Mouse (Mus musculus) liver, adult 2 months (tissue): ENCODE measurements around the gene Fbxl17. TPM values are rescaled to one million over a fixed set of nuclear protein-coding genes. Genes with fewer than 3 reads are reported as not detected.

Experiments
- DNase-seq: peaks from one replicate; pipeline ENCODE4 v3.0.0-alpha.2; 2011; ENCODE audit warnings: low read depth, low spot score; ENCODE audit errors: extremely low read depth
- H3K27ac ChIP-seq: fragments of 200-500 bp; replicated peaks from 2 replicates; pipeline ENCODE4 v1.5.1; 2012; ENCODE audit warnings: low read depth, mild to moderate bottlenecking, control low read depth, inconsistent platforms, low read length; ENCODE audit not compliant: insufficient read depth
- H3K27me3 ChIP-seq: fragments of 200-500 bp; 2 replicates; pipeline ENCODE4 v1.6.1; 2012; ENCODE audit warnings: mild to moderate bottlenecking, moderate library complexity, low read length, inconsistent platforms; ENCODE audit not compliant: control insufficient read depth, insufficient read depth
- H3K36me3 ChIP-seq: fragments of 200-500 bp; 2 replicates; pipeline ENCODE4 v1.6.1; 2012; ENCODE audit warnings: low read length, inconsistent platforms; ENCODE audit not compliant: control insufficient read depth, insufficient read depth
- H3K4me1 ChIP-seq: fragments of 200-500 bp; 2 replicates; pipeline ENCODE4 v1.6.1; 2011; ENCODE audit warnings: low read length; ENCODE audit not compliant: control insufficient read depth, insufficient read depth
- H3K4me3 ChIP-seq: fragments of 200-500 bp; 2 replicates; pipeline ENCODE4 v1.5.1; 2011; ENCODE audit warnings: low read depth, mild to moderate bottlenecking, control low read depth, low read length, moderate library complexity; ENCODE audit not compliant: insufficient read depth
- H3K79me2 ChIP-seq: fragments of 200-500 bp; 2 replicates; pipeline ENCODE4 v1.6.1; 2012; ENCODE audit warnings: inconsistent platforms, mild to moderate bottlenecking, low read length, moderate library complexity; ENCODE audit not compliant: control insufficient read depth, insufficient read depth
- H3K9ac ChIP-seq: fragments of 200-500 bp; 2 replicates; pipeline ENCODE4 v1.6.1; 2012; ENCODE audit warnings: low read depth, mild to moderate bottlenecking, control low read depth, inconsistent platforms, low read length
- CTCF ChIP-seq: fragments of 200-500 bp; IDR thresholded peaks from 2 replicates; pipeline ENCODE4 v1.5.1; 2011; ENCODE audit warnings: low read depth, low read length, control low read depth
- POLR2A ChIP-seq: fragments of 200-500 bp; IDR thresholded peaks from 2 replicates; pipeline ENCODE4 v1.6.1; 2011; ENCODE audit warnings: low read length, control low read depth; ENCODE audit not compliant: insufficient read depth; ENCODE audit errors: extremely low read depth
- WGBS: fragments of 180-500 bp; shearing (Covaris S2); methylation state at CpG from one replicate; pipeline ENCODE4 v1.1.7; 2018; 5-methylcytosine and 5-hydroxymethylcytosine counted together
- polyA plus RNA-seq: library from polyadenylated mRNA; depleted of rRNA; stranded (reverse); fragments of >200 nt; gene quantifications from 2 replicates; pipeline ENCODE4 v1.2.3, GENCODE M21; 2012
- total RNA-seq: library from RNA; depleted of rRNA; stranded (reverse); fragments of >200 nt; gene quantifications from 2 replicates; pipeline ENCODE4 v1.2.3, GENCODE M21; 2014

The Fbxl17 gene
- total and polyA plus RNA-seq, 2 experiments, result 5.4 to 12.2 TPM

- WGBS, result 17% methylated on average over 5 of the region's 5 CpGs
These were observed 318.2 kb downstream of the Fbxl17 start for GRCm38 (mm10) chr17:63181661-63182060.

GRCm38 (mm10) chr17:63180042-63180441 is 319.8 kb downstream of the Fbxl17 start:
- no peak overlapping the region for H3K4me3 ChIP-seq
- no peaks in the 10 kb centered on the region for H3K36me3 ChIP-seq
- peaks cover 10% of the 10 kb centered on the region for H3K4me1 ChIP-seq
- H3K9ac ChIP-seq, result no peak overlapping the region
- WGBS, result 39% methylated on average over 3 of the region's 3 CpGs
- no peak overlapping the region for H3K27ac ChIP-seq
- DNase-seq, result peak; percentile 79
- TF ChIP-seq POLR2A (no peak), CTCF (no peak)
- no peaks in the 10 kb centered on the region; the same call in 1 of the 2 replicates for H3K79me2 ChIP-seq
- no peaks in the 10 kb centered on the region for H3K27me3 ChIP-seq

More at GRCm38 (mm10) chr17:63181661-63182060, 318.2 kb downstream of the Fbxl17 start:
- DNase-seq, result peak; percentile 90
- TF ChIP-seq CTCF, result no peak
- no peak for TF ChIP-seq POLR2A
- Histone ChIP-seq H3K27ac (no peak overlapping the region), H3K36me3 (no peaks in the 10 kb centered on the region), H3K9ac (no peak overlapping the region), H3K79me2 (no peaks in the 10 kb centered on the region; the same call in 1 of the 2 replicates), H3K27me3 (no peaks in the 10 kb centered on the region), H3K4me1 (peaks cover 10% of the 10 kb centered on the region), H3K4me3 (no peak overlapping the region)

GRCm38 (mm10) chr17:63178331-63178730 is 321.5 kb downstream of the Fbxl17 start:
- Histone ChIP-seq H3K9ac (no peak overlapping the region), H3K4me1 (peaks cover 10% of the 10 kb centered on the region), H3K27ac (0 out of 2 replicates have a peak overlapping the region, but pooled peaks have one; percentile 29), H3K79me2 (no peaks in the 10 kb centered on the region; the same call in 1 of the 2 replicates), H3K36me3 (no peaks in the 10 kb centered on the region), H3K27me3 (no peaks in the 10 kb centered on the region), H3K4me3 (no peak overlapping the region)
- peak; percentile 85 for DNase-seq
- TF ChIP-seq POLR2A (no peak), CTCF (no peak)
- WGBS, result 42% methylated on average over 2 of the region's 2 CpGs

- Histone ChIP-seq H3K4me3 (no peak overlapping the region), H3K9ac (no peak overlapping the region), H3K36me3 (no peaks in the 10 kb centered on the region), H3K27me3 (no peaks in the 10 kb centered on the region), H3K79me2 (no peaks in the 10 kb centered on the region; the same call in 1 of the 2 replicates), H3K4me1 (peaks cover 7% of the 10 kb centered on the region; the same call in 1 of the 2 replicates), H3K27ac (no peak overlapping the region)
- DNase-seq, result no peak
- TF ChIP-seq POLR2A (no peak), CTCF (no peak)
- WGBS, result 89% methylated on average over 5 of the region's 5 CpGs
These were observed 323.4 kb downstream of the Fbxl17 start for GRCm38 (mm10) chr17:63176411-63176810.

- Histone ChIP-seq H3K9ac (no peak overlapping the region), H3K27ac (no peak overlapping the region), H3K4me1 (no peaks in the 10 kb centered on the region), H3K27me3 (no peaks in the 10 kb centered on the region), H3K36me3 (no peaks in the 10 kb centered on the region), H3K79me2 (no peaks in the 10 kb centered on the region; the same call in 1 of the 2 replicates), H3K4me3 (no peak overlapping the region)
- no peak for DNase-seq
- WGBS, result 95% methylated on average over 1 of the region's 1 CpGs
- TF ChIP-seq CTCF (no peak), POLR2A (no peak)
These were observed 327.1 kb downstream of the Fbxl17 start for GRCm38 (mm10) chr17:63172697-63173096.

GRCm38 (mm10) chr17:63171890-63172491 is 327.8 kb downstream of the Fbxl17 start:
- Histone ChIP-seq H3K36me3 (no peaks in the 10 kb centered on the region), H3K27me3 (no peaks in the 10 kb centered on the region), H3K79me2 (no peaks in the 10 kb centered on the region; the same call in 1 of the 2 replicates), H3K9ac (no peak overlapping the region), H3K27ac (no peak overlapping the region), H3K4me3 (no peak overlapping the region), H3K4me1 (no peaks in the 10 kb centered on the region)
- WGBS, result 86% methylated on average over 5 of the region's 5 CpGs
- TF ChIP-seq POLR2A, result no peak
- no peak for TF ChIP-seq CTCF
- DNase-seq, result no peak
